Mouse (Mus musculus) C2C12 (cell line): ENCODE measurements around the gene Trio.

Experiments
- CEBPB ChIP-seq: IDR thresholded peaks from one replicate; pipeline ENCODE4 v1.6.1; 2011; ENCODE audit warnings: low read depth, mild to moderate bottlenecking, control low read depth, moderate library complexity
- CTCF ChIP-seq: IDR thresholded peaks from one replicate; pipeline ENCODE4 v1.5.1; 2011; ENCODE audit not compliant: control insufficient read depth, insufficient read depth, insufficient read length
- MYOD1 ChIP-seq: IDR thresholded peaks from one replicate; pipeline ENCODE4 v1.6.1; 2011; ENCODE audit warnings: low read depth; ENCODE audit not compliant: control insufficient read depth, insufficient read length
- MYOG ChIP-seq: IDR thresholded peaks from one replicate; pipeline ENCODE4 v1.6.1; 2011; ENCODE audit not compliant: control insufficient read depth, insufficient read length; ENCODE audit errors: extremely low read depth
- USF1 ChIP-seq: IDR thresholded peaks from one replicate; pipeline ENCODE4 v1.6.1; 2011; ENCODE audit warnings: low read depth, mild to moderate bottlenecking, control low read depth, moderate library complexity

DNA sequence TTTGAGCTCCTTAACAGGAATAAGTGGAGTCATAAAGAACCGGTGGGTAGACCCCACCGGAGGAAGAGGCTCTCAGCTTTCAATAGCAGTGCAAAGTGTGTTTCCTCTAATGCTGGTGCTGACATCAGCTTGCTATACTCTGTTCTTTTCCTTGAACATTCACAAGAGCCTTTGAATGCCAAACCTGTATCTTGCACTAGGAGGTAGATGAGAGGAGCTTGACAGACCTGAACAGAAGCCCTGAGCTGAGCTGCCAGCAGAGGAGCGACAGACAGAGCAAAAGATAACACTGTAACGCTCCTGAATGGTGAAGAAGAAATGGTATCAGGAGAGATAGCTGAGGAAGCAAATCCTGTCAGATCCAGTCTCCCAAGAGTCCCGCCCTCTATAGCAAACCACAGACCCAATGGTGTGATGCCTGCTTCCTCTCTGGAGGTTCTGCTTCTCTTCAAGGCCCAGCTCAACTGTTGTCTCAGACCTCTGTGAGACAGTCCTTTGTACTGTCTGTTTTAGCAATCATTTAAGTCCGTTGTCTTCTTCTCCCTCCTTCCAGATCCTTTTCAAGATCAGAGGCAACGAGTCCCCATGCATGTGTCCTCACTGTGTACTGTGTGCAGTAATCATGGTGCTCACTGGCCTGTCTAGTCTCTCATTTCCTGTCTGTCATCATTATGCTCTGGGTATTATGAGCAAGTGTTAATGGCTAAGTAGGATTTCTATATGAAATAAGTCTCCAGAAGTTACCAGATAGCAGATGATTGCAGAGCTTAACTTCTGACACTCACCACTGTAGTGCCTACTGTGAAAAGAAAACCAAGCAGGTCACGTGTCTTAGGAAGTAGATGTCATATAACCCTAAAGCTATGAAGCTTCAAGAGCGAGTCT lies 300.6 kb downstream of the Trio start:
- TF ChIP-seq CTCF = no peak
- TF ChIP-seq USF1 = peak; percentile 29
- TF ChIP-seq CEBPB = no peak
- TF ChIP-seq MYOG = no peak
- no peak for TF ChIP-seq MYOD1
